ENCODE assay signal across 21 mouse cellular contexts in genomic region chrX:134652061-134652460, GRCm38 (mm10). TPM values are rescaled to one million over a fixed set of nuclear protein-coding genes. Genes with fewer than 3 reads are reported as not detected.
DNase-seq lines count a peak whose midpoint lies in the region; ATAC-seq lines count a peak whose summit lies in the region.
"Had no signal": no experiment of that assay in that cellular context is flagged by ENCODE, and none has a peak within 500 bp of the region (broad histone marks: within the 10 kb centered on the region; RNA-seq: fewer than 3 reads in every experiment).

No protein-coding gene starts in this region.

- ATAC-seq in common myeloid progenitor, adult 5-6 weeks (replicated peaks; ENCODE audit: low read depth, poor library complexity, severe bottlenecking): peak; percentile 56
- peak; percentile 93 for ATAC-seq in megakaryocyte, adult 5-6 weeks (ENCODE audit: poor library complexity, severe bottlenecking)
- ATAC-seq: activated CD4-positive, CD25-positive, alpha-beta regulatory T cell, adult 4 months; CD4-positive, CD25-positive, alpha-beta regulatory T cell, adult 4 months; forebrain, embryonic 14.5 days; forebrain, embryonic 16.5 days; Patski had no signal

- DNase-seq in 3T3-L1 (ENCODE audit: low read depth, low spot score) (peak; percentile 4), adipocyte (ENCODE audit: low spot score) (no peak)
- DNase-seq in spleen, postnatal 14 days (ENCODE audit: low spot score in 2 of 2): no peak
- no peak for DNase-seq in heart, adult 11 months
- DNase-seq: adrenal gland, adult 8-10 months; adrenal gland, postnatal 14 days; adrenal gland, postnatal 36 days; B cell, adult 2 months; cerebellum, adult 11-12 months; cerebellum, adult 2 months; cerebellum, adult 9-10 months; cerebellum, postnatal 10 days; cerebellum, postnatal 25 days; embryo, embryonic 11 days had no signal

RNA-seq across cellular contexts. Expression of gene Armcx4, which starts 34.3 kb away (rescaled TPM):
- 7.9 and 8.1 TPM in 2 replicates for total RNA-seq in common myeloid progenitor, adult 5-6 weeks (2017)
- total RNA-seq in megakaryocyte, adult 5-6 weeks (2015): 0.04 and 0.23 TPM in 2 replicates
- 0.26 and 0.65 TPM in 2 replicates for total RNA-seq in megakaryocyte, adult 5-6 weeks (2017)

RNA-seq across cellular contexts. Expression of gene Hnrnph2, which starts 51.1 kb away (rescaled TPM):
- total RNA-seq in common myeloid progenitor, adult 5-6 weeks (2017): 169 and 185 TPM in 2 replicates
- total RNA-seq in megakaryocyte, adult 5-6 weeks (2015): 63.0 and 67.6 TPM in 2 replicates
- total RNA-seq in megakaryocyte, adult 5-6 weeks (2017): 122 and 132 TPM in 2 replicates

RNA-seq across cellular contexts. Expression of gene Gla, which starts 51.1 kb away (rescaled TPM):
- 7.4 and 9.5 TPM in 2 replicates for total RNA-seq in common myeloid progenitor, adult 5-6 weeks (2017)
- total RNA-seq in megakaryocyte, adult 5-6 weeks (2015): 11.5 and 11.6 TPM in 2 replicates
- total RNA-seq in megakaryocyte, adult 5-6 weeks (2017): 16.2 and 17.4 TPM in 2 replicates
